Mouse (Mus musculus): ENCODE data around the gene Ppp1r12b. TPM values are rescaled to one million over a fixed set of nuclear protein-coding genes. Genes with fewer than 3 reads are reported as not detected.
A peak's percentile ranks its signal among the peaks of the same experiment; 100 is the strongest.

The Ppp1r12b gene
- polyA plus RNA-seq, 1 experiment = 4.4 TPM

DNA sequence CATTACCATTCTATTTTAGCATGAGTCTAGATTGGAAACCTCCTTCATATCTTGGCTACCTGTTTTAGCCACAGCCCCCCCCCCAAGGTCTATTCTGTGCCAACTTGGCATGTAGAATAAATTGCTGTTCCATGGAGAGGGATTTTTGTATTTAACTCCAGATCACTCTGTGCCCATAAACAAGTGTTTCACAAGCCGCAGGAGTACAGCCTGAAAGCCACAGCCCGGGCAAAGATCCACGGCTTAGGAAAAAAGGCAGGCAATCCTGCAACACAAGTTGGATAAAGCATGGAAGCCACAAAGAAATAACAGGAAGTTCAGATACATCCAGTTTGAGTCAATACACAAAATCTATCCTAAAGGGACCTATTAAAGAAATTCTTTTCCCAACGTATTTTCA, 42.2 kb downstream of the Ppp1r12b start:
- Histone ChIP-seq H3K27me3 (ENCODE audit: control insufficient read depth, insufficient read depth, insufficient read length) (no peaks in the 10 kb centered on the region), H3K4me2 (ENCODE audit: low read depth) (no peak overlapping the region), H3K4me3 (no peak overlapping the region), H3K36me3 (ENCODE audit: control insufficient read depth, insufficient read depth) (no peaks in the 10 kb centered on the region), H3ac (ENCODE audit: control insufficient read depth, insufficient read length) (no peak overlapping the region), H3K79me2 (ENCODE audit: control insufficient read depth, insufficient read depth) (peaks cover 3% of the 10 kb centered on the region)
- TF ChIP-seq CEBPB (IDR thresholded peaks at IDR 0.05; ENCODE audit: insufficient read depth, poor library complexity, severe bottlenecking) (peak; percentile 66; the same call in 1 of the 2 replicates), E2F4 (IDR thresholded peaks at IDR 0.05; ENCODE audit: insufficient read depth) (no peak)

DNA sequence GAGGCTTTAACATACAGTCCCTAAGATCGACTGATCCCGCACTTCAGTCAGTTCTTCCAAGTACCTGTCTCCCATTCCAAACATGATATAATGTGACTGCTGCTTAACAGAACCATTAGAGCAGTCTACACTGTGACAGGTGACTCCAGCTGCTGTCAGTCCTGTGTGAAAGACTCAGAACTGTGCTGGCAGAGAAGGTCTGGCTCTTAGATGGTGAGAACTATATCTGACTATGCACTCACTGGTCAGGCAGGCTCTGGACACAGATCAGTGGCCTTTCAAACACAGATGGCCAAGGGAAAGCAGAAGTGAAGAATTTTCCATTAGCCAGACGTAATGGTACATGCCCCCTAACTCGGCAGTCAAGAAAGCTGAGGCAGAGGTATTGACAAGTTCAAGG, 43.9 kb downstream of the Ppp1r12b start:
- Histone ChIP-seq H3K36me3 (ENCODE audit: control insufficient read depth, insufficient read depth) (no peaks in the 10 kb centered on the region), H3K79me2 (ENCODE audit: control insufficient read depth, insufficient read depth) (peaks cover 7% of the 10 kb centered on the region), H3K27me3 (ENCODE audit: control insufficient read depth, insufficient read depth, insufficient read length) (no peaks in the 10 kb centered on the region), H3K4me3 (no peak overlapping the region), H3ac (ENCODE audit: control insufficient read depth, insufficient read length) (no peak overlapping the region), H3K4me2 (ENCODE audit: low read depth) (no peak overlapping the region)
- TF ChIP-seq MYOD1 (IDR thresholded peaks at IDR 0.05; ENCODE audit: control insufficient read depth in 1 of 3, insufficient read length in 2 of 3, low read depth in 2 of 3) (peak in 1 of 3 experiments; percentile 51), TCF12 (IDR thresholded peaks at IDR 0.05; ENCODE audit: insufficient read depth, poor library complexity, severe bottlenecking) (no peak)

DNA sequence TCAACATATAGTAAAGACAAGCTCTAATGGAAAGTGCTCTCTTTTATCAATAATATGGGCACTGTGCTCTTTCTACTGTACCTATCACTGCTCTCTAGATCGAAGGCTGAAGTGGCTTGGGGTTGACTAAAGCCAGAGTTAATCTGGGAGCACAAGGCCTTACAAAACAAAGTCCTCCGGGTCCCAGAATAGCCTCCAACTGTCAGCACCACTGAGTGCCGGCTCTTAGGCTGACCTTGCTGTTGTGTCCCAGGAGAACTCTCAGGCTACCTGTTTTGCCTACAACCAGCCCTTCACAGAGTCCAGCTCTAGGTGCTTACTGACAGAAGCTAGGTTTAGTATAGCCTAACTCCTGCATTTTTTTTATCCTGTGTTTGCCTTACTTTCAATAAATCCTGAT, 45.7 kb downstream of the Ppp1r12b start:
- Histone ChIP-seq H3ac (ENCODE audit: control insufficient read depth, insufficient read length) (no peak overlapping the region), H3K27me3 (ENCODE audit: control insufficient read depth, insufficient read depth, insufficient read length) (no peaks in the 10 kb centered on the region), H3K36me3 (ENCODE audit: control insufficient read depth, insufficient read depth) (no peaks in the 10 kb centered on the region), H3K79me2 (ENCODE audit: control insufficient read depth, insufficient read depth) (peaks cover 7% of the 10 kb centered on the region), H3K4me2 (ENCODE audit: low read depth) (peak overlapping the region; percentile 94), H3K4me3 (no peak overlapping the region)
- TF ChIP-seq USF1 (IDR thresholded peaks at IDR 0.05; ENCODE audit: low read depth) (no peak), CEBPB (IDR thresholded peaks at IDR 0.05; ENCODE audit: insufficient read depth, poor library complexity, severe bottlenecking) (no peak), SRF (IDR thresholded peaks at IDR 0.05; ENCODE audit: control insufficient read depth, insufficient read length, low read depth) (no peak), E2F4 (IDR thresholded peaks at IDR 0.05; ENCODE audit: insufficient read depth) (no peak), TCF3 (IDR thresholded peaks at IDR 0.05; ENCODE audit: insufficient read length, low read depth) (no peak), MYOG (IDR thresholded peaks at IDR 0.05; ENCODE audit: control insufficient read depth in 1 of 3, insufficient read depth in 1 of 3, insufficient read length in 2 of 3, low read depth in 2 of 3) (no peak), REST (IDR thresholded peaks at IDR 0.05; ENCODE audit: insufficient read depth, insufficient read length) (no peak), MAX (IDR thresholded peaks at IDR 0.05; ENCODE audit: low read depth) (no peak), TCF12 (IDR thresholded peaks at IDR 0.05; ENCODE audit: insufficient read depth, poor library complexity, severe bottlenecking) (no peak), POLR2AphosphoS2 (IDR thresholded peaks at IDR 0.05; ENCODE audit: insufficient read length, low read depth) (no peak), POLR2A (IDR thresholded peaks at IDR 0.05; ENCODE audit: insufficient read length, low read depth) (no peak), MYOD1 (IDR thresholded peaks at IDR 0.05; ENCODE audit: control insufficient read depth in 1 of 3, insufficient read length in 2 of 3, low read depth in 2 of 3) (no peak)

DNA sequence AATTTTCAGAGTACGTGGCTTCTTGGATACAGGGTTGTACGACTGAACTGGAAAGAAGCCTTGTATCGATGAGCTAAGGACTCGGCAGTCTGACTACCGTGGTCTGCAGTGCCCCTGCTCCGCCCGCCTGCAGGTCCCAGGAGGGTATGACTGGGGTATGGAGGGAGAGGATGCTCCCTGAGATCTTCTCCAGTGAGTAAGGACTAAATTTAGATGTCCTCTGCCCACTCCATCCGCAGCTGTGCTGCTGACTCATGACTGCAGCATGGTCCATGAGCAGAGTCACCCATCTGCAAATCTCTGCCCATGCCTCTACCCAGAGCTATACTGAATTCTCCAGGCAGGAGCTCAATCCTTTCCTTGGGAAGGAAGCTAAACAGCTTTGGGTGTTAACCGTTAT, 46.3 kb downstream of the Ppp1r12b start:
- Histone ChIP-seq H3K4me3 (no peak overlapping the region), H3ac (ENCODE audit: control insufficient read depth, insufficient read length) (no peak overlapping the region), H3K36me3 (ENCODE audit: control insufficient read depth, insufficient read depth) (no peaks in the 10 kb centered on the region), H3K79me2 (ENCODE audit: control insufficient read depth, insufficient read depth) (peaks cover 7% of the 10 kb centered on the region), H3K27me3 (ENCODE audit: control insufficient read depth, insufficient read depth, insufficient read length) (no peaks in the 10 kb centered on the region), H3K4me2 (ENCODE audit: low read depth) (peak overlapping the region; percentile 94)
- no peak for TF ChIP-seq USF1 (IDR thresholded peaks at IDR 0.05; ENCODE audit: low read depth)
- no peak for TF ChIP-seq POLR2A (IDR thresholded peaks at IDR 0.05; ENCODE audit: insufficient read length, low read depth)
- TF ChIP-seq MYOG (IDR thresholded peaks at IDR 0.05; ENCODE audit: control insufficient read depth in 1 of 3, insufficient read depth in 1 of 3, insufficient read length in 2 of 3, low read depth in 2 of 3) = peak; percentile 56 to 92 (median 90)
- TF ChIP-seq REST (IDR thresholded peaks at IDR 0.05; ENCODE audit: insufficient read depth, insufficient read length) = no peak
- no peak for TF ChIP-seq MAX (IDR thresholded peaks at IDR 0.05; ENCODE audit: low read depth)
- TF ChIP-seq CEBPB (IDR thresholded peaks at IDR 0.05; ENCODE audit: insufficient read depth, poor library complexity, severe bottlenecking) = no peak
- peak; percentile 80 for TF ChIP-seq TCF12 (IDR thresholded peaks at IDR 0.05; ENCODE audit: insufficient read depth, poor library complexity, severe bottlenecking)
- no peak for TF ChIP-seq POLR2AphosphoS2 (IDR thresholded peaks at IDR 0.05; ENCODE audit: insufficient read length, low read depth)
- TF ChIP-seq TCF3 (IDR thresholded peaks at IDR 0.05; ENCODE audit: insufficient read length, low read depth) = peak; percentile 43
- TF ChIP-seq SRF (IDR thresholded peaks at IDR 0.05; ENCODE audit: control insufficient read depth, insufficient read length, low read depth) = no peak
- TF ChIP-seq MYOD1 (IDR thresholded peaks at IDR 0.05; ENCODE audit: control insufficient read depth in 1 of 3, insufficient read length in 2 of 3, low read depth in 2 of 3) = peak; percentile 70 to 92 (median 90)

DNA sequence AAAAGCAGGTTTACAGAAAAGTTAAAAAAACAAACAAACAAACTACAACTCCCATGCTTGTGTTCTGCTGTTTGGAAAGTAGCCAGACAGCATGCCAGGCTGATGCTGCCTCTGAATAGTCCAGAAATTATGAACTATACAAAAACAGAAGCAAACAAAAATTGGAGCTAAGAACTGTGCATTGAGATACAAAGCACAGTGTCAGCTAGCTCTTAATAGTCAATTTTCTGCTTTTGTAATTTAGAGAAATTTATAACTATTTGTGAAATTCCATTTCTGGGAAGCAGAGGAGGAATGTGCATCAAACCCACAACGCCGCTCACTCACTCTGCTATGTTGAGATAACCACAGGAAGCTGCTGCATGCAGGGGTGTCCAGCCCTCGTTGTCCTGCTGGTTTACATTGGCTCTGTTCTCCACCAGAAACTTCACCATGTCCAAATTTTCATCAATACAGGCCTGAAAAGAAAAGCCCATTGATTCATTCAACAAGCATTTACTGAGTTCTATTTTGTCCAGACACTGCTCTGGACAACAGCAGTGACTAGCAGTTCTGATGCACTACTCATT, 53.6 kb downstream of the Ppp1r12b start:
- Histone ChIP-seq H3K36me3 (ENCODE audit: control insufficient read depth, insufficient read depth) (no peaks in the 10 kb centered on the region), H3K27me3 (ENCODE audit: control insufficient read depth, insufficient read depth, insufficient read length) (no peaks in the 10 kb centered on the region), H3K79me2 (ENCODE audit: control insufficient read depth, insufficient read depth) (peaks cover 10% of the 10 kb centered on the region), H3K4me3 (no peak overlapping the region), H3ac (ENCODE audit: control insufficient read depth, insufficient read length) (no peak overlapping the region), H3K4me2 (ENCODE audit: low read depth) (peak overlapping the region; percentile 69)
- TF ChIP-seq MYOG (IDR thresholded peaks at IDR 0.05; ENCODE audit: control insufficient read depth in 1 of 3, insufficient read depth in 1 of 3, insufficient read length in 2 of 3, low read depth in 2 of 3) (peak in 1 of 3 experiments; percentile 12), USF1 (IDR thresholded peaks at IDR 0.05; ENCODE audit: low read depth) (no peak)
